Mouse (Mus musculus) kidney, postnatal 0 days (tissue): Measurements from ENCODE around the gene Atxn7l1. TPM values are rescaled to one million over a fixed set of nuclear protein-coding genes. Genes with fewer than 3 reads are reported as not detected.

Experiments
- ATAC-seq: fragments of 200-750 bp; cut with Nextera tagmentation; replicated peaks from 2 replicates; pipeline ENCODE4 v1.8.0; 2017; ENCODE audit warnings: low read depth, moderate number of reproducible peaks, moderate TSS enrichment, moderate library complexity; ENCODE audit not compliant: low FRiP score
- DNase-seq: peaks from one replicate; pipeline ENCODE4 v3.0.0-alpha.2; 2016; ENCODE audit warnings: low spot score
- H3K27ac ChIP-seq: fragments of 300-500 bp; sonication (generic); 2 replicates; pipeline ENCODE4 v1.5.1; 2014; ENCODE audit warnings: mild to moderate bottlenecking
- H3K27me3 ChIP-seq: fragments of 300-500 bp; sonication (generic); 2 replicates; pipeline ENCODE4 v1.6.1; 2014; ENCODE audit warnings: low read length, mixed read lengths; ENCODE audit not compliant: insufficient read depth
- H3K36me3 ChIP-seq: fragments of 300-500 bp; sonication (generic); 2 replicates; pipeline ENCODE4 v1.6.1; 2014; ENCODE audit warnings: low read length, mixed read lengths; ENCODE audit not compliant: insufficient read depth
- H3K4me1 ChIP-seq: fragments of 300-500 bp; sonication (generic); replicated peaks from 2 replicates; pipeline ENCODE4 v1.6.1; 2014; ENCODE audit warnings: antibody characterized with exemption, low read length, mixed read lengths; ENCODE audit not compliant: insufficient read depth
- H3K4me2 ChIP-seq: fragments of 300-500 bp; sonication (generic); 2 replicates; pipeline ENCODE4 v1.6.1; 2014; ENCODE audit warnings: mild to moderate bottlenecking, low read length, moderate library complexity, mixed read lengths
- H3K4me3 ChIP-seq: fragments of 300-500 bp; sonication (generic); replicated peaks from 2 replicates; pipeline ENCODE4 v1.5.1; 2014; ENCODE audit warnings: low read depth, low read length
- H3K9ac ChIP-seq: fragments of 300-500 bp; sonication (generic); 2 replicates; pipeline ENCODE4 v1.6.1; 2014; ENCODE audit warnings: low read depth, low read length
- H3K9me3 ChIP-seq: fragments of 300-500 bp; sonication (generic); replicated peaks from 2 replicates; pipeline ENCODE4 v1.6.1; 2016; ENCODE audit warnings: low read length, inconsistent platforms, mixed read lengths
- CTCF ChIP-seq: IDR thresholded peaks from 2 replicates; pipeline ENCODE4 v1.5.1; 2016; ENCODE audit warnings: antibody characterized with exemption, low read depth, mild to moderate bottlenecking, moderate library complexity
- whole genome bisulfite sequencing: fragments of 180-500 bp; shearing (Covaris S2); extraction: QIAGEN DNeasy Blood & Tissue Kit; methylation state at CpG from one replicate; pipeline ENCODE4 v1.1.7; 2014; 5-methylcytosine and 5-hydroxymethylcytosine counted together
- polyA plus RNA-seq: library from polyadenylated mRNA; unstranded; fragments of >200 nt; fragmentation: Nextera tagmentation; extraction: Ambion mirVana; gene quantifications from 2 replicates; pipeline ENCODE4 v1.2.1, GENCODE M21; 2015

Gene Atxn7l1
- polyA plus RNA-seq, 1 experiment from 2014 or later, result 9.3 TPM

DNA sequence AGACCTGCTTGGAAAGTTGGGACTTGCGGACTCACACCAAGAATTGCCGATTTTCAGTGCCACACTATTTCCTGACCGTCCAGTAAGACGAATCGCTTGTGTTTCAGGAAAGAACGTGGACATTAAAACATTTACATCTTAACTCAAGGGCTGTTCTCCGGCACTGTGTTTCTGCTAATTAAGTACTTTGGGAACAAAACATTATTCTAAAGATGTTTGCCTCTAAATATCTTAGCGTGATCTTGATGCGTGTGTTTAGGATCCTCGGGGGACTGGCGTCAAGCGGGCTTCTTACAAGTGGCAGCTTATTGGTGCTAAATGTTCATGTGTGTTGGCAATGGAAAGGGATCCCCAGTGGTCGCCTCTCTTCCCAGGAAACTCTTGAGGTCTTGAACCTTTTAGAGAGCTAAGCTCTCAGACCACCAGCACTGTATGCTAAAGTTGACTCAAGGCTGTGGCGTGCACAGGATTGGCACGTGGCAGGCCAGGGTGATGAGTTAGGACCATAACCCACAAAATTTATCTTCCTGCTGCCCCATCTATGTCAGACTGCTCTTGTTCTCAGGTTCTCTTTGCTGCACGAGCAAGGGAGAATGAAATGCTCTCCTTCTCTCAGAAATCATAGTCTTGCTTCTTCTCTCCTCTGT lies 2.2 kb downstream of the Atxn7l1 start:
- DNase-seq (no peak), ATAC-seq (no peak)
- H3K27me3 ChIP-seq, result no peaks in the 10 kb centered on the region
- no peak overlapping the region for H3K4me3 ChIP-seq
- no peak overlapping the region for H3K9ac ChIP-seq
- no peak for TF ChIP-seq CTCF
- peaks cover 17% of the 10 kb centered on the region for H3K4me1 ChIP-seq
- WGBS, result 90% methylated on average over 16 of the region's 16 CpGs
- H3K36me3 ChIP-seq, result no peaks in the 10 kb centered on the region
- H3K4me2 ChIP-seq, result no peak overlapping the region
- H3K27ac ChIP-seq, result no peak overlapping the region
- H3K9me3 ChIP-seq, result no peaks in the 10 kb centered on the region

DNA sequence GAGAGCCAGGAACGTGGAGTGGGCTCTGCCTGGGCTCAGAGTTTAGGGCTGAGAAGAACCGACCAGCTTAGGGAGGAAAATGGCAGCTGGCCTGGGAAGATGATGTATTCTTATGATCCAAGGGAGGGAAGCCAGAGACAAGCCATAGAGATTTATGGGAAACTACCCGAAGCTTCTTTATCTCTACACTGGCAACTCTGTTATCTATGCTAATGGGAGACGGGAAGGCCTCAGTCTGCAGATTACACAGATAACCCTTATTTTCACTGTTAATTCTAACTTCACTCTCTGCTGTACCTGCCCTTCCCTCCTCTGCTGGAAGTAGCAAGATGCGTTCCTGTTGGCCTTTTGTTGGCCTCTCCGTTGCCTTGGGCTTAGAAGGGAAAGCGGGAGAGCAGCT lies 5.6 kb downstream of the Atxn7l1 start:
- peaks cover 11% of the 10 kb centered on the region; the same call in 1 of the 2 replicates for H3K4me1 ChIP-seq
- no peak overlapping the region for H3K4me2 ChIP-seq
- H3K27ac ChIP-seq, result no peak overlapping the region
- H3K4me3 ChIP-seq, result no peak overlapping the region
- 73% methylated on average over 7 of the region's 7 CpGs for WGBS
- DNase-seq (no peak), ATAC-seq (no peak)
- H3K9ac ChIP-seq, result no peak overlapping the region
- H3K9me3 ChIP-seq, result no peaks in the 10 kb centered on the region
- no peaks in the 10 kb centered on the region for H3K36me3 ChIP-seq
- TF ChIP-seq CTCF, result no peak
- no peaks in the 10 kb centered on the region for H3K27me3 ChIP-seq

DNA sequence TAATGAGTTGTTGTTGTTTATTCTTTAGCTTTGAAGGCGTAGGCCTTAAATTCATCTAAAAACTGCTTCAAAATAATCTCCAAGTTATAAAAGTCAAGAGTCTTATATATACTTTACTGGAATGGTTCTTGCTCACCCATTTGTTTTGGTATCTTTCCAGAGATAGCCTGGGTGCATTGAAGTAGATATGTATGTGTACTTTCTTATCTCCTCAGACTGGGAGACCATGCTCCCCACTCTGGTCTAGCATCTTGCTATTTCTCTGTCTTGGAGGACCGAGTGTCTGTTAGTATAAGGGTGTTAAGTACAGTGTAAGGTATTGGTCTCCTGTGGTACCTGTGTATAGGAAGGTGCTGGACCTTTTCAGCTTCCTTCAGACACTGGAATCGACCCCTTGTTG lies 6.4 kb downstream of the Atxn7l1 start:
- ATAC-seq (no peak), DNase-seq (no peak)
- 93% methylated on average over 3 of the region's 3 CpGs for WGBS
- Histone ChIP-seq H3K4me2 (no peak overlapping the region), H3K36me3 (no peaks in the 10 kb centered on the region), H3K9ac (no peak overlapping the region), H3K9me3 (no peaks in the 10 kb centered on the region), H3K27ac (no peak overlapping the region), H3K27me3 (no peaks in the 10 kb centered on the region), H3K4me1 (peaks cover 5% of the 10 kb centered on the region; the same call in 1 of the 2 replicates), H3K4me3 (no peak overlapping the region)
- no peak for TF ChIP-seq CTCF

DNA sequence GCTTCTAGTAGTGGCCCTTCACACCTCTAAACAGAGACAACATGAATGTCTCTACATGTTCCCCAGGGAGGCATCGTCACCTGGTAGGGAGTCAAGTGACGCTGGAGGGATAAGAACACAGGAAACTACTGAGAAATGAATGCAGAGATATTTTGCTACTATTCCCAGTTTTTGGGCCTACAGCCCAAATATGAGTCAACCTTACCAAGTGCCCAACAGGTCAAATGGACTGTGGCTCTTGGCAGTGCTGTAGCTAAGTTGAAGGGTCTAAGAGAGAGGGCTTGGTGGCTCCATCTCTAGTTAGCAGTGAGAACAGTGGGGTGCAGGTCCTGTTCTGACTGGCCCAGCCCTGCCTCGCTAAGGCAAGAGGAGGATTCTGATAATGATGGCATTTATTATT lies 7.2 kb downstream of the Atxn7l1 start:
- no peak overlapping the region for H3K9ac ChIP-seq
- 0 out of 2 replicates have a peak, but pooled peaks cover 4% of the 10 kb centered on the region for H3K4me1 ChIP-seq
- no peak for ATAC-seq
- no peaks in the 10 kb centered on the region for H3K36me3 ChIP-seq
- H3K27ac ChIP-seq, result no peak overlapping the region
- no peak overlapping the region for H3K4me2 ChIP-seq
- no peaks in the 10 kb centered on the region for H3K9me3 ChIP-seq
- TF ChIP-seq CTCF, result no peak
- no peak for DNase-seq
- H3K27me3 ChIP-seq, result no peaks in the 10 kb centered on the region
- 94% methylated on average over 3 of the region's 3 CpGs for WGBS
- no peak overlapping the region for H3K4me3 ChIP-seq

DNA sequence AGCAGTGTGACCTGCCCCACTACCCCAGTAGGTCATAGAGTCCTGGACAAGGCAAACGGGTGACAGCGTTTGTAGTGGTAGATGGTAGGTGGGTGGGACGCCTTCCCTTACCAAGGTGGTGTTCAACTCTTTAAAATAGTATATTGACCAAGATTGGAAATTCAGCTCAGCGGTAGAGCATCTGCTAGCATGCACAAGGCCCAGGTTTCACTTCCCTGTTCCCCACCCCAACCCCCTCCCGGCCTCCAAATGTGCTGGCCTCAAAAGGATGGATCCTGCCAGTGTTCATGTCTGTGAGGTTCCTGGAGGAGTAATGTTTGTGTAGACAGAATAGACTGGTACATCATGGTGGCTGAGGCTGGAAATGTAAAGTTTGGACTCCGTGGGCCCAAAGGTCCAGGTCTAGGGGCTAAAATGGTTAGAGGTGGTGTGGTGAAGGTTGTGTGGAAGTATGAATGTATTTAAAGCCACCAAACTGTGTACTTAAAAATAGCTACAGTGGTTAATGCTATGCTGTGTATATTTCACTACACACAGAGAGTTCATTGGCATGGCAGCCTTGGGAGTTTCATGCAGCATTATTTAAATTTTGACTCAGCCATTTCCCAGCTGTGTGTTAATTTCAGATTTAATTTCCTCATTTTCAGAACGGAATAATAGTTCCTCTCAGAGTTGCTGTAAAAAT lies 9.0 kb downstream of the Atxn7l1 start:
- Histone ChIP-seq H3K27me3 (no peaks in the 10 kb centered on the region), H3K36me3 (no peaks in the 10 kb centered on the region), H3K4me1 (0 out of 2 replicates have a peak, but pooled peaks cover 4% of the 10 kb centered on the region), H3K9ac (no peak overlapping the region), H3K4me3 (no peak overlapping the region), H3K9me3 (no peaks in the 10 kb centered on the region), H3K27ac (no peak overlapping the region), H3K4me2 (no peak overlapping the region)
- no peak for DNase-seq
- no peak for TF ChIP-seq CTCF
- ATAC-seq, result no peak
- 87% methylated on average over 7 of the region's 7 CpGs for WGBS

DNA sequence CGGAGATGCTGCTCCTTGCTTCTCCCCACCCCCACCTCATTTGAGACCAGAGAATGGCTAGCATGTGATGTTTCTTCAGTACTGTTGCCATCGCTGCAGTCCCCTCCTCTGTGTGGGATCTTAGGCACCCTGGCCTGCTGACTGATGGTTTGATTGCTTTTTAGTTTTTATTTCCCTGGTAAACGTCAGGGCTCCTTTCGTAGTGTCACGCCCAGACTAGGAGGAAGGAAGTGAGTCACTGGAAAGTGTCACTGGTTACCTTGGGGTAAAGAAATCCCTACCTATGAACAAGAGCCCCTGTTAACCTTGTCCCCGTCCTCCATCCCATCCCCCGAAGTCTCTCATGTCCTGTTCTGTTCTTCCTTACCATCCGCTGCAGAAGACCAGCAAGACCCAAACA lies 10.8 kb downstream of the Atxn7l1 start:
- no peak; the same call in 1 of the 2 replicates for ATAC-seq
- no peak overlapping the region for H3K4me3 ChIP-seq
- WGBS, result 52% methylated on average over 8 of the region's 8 CpGs

More for the DNA sequence above, 10.8 kb downstream of the Atxn7l1 start:
- Histone ChIP-seq H3K36me3 (no peaks in the 10 kb centered on the region), H3K27me3 (no peaks in the 10 kb centered on the region), H3K9ac (no peak overlapping the region), H3K9me3 (no peaks in the 10 kb centered on the region), H3K4me2 (no peak overlapping the region), H3K27ac (no peak overlapping the region), H3K4me1 (0 out of 2 replicates have a peak, but pooled peaks cover 3% of the 10 kb centered on the region)
- no peak for DNase-seq
- TF ChIP-seq CTCF, result no peak
